Mouse (Mus musculus): ENCODE results near the gene Slc22a2.
"Not testable (repeated sequence)": the region's sequence is repeated elsewhere in the genome, so short reads cannot be mapped to it uniquely, and the experiment has no call there.

The Slc22a2 gene

GRCm38 (mm10) chr17:12630976-12631730 is 47.2 kb downstream of the Slc22a2 start:
- no peak for DNase-seq (ENCODE audit: low spot score in 2 of 2)

GRCm38 (mm10) chr17:12631771-12632600 is 48.1 kb downstream of the Slc22a2 start:
- DNase-seq (ENCODE audit: low spot score in 2 of 2), result no peak

- DNase-seq (ENCODE audit: low spot score in 2 of 2), result no peak
Observed at GRCm38 (mm10) chr17:12634814-12635213, 50.9 kb downstream of the Slc22a2 start.

GRCm38 (mm10) chr17:12639585-12639984 is 55.7 kb downstream of the Slc22a2 start:
- no peak for DNase-seq (ENCODE audit: low spot score in 2 of 2)

GRCm38 (mm10) chr17:12641087-12641486 is 57.2 kb downstream of the Slc22a2 start:
- no peak for DNase-seq (ENCODE audit: low spot score in 2 of 2)

GRCm38 (mm10) chr17:12645461-12645860 is 61.5 kb downstream of the Slc22a2 start:
- no peak for DNase-seq (ENCODE audit: low spot score in 2 of 2)

- no peak for DNase-seq (ENCODE audit: low spot score in 2 of 2)
Observed at GRCm38 (mm10) chr17:12652604-12653003, 68.7 kb downstream of the Slc22a2 start.

GRCm38 (mm10) chr17:12654061-12654460 is 70.1 kb downstream of the Slc22a2 start:
- no peak for DNase-seq (ENCODE audit: low spot score in 2 of 2)

- DNase-seq (ENCODE audit: low spot score in 2 of 2), result no peak
Observed at GRCm38 (mm10) chr17:12655826-12656225, 71.9 kb downstream of the Slc22a2 start.

- no peak for DNase-seq (ENCODE audit: low spot score in 2 of 2)
Observed at GRCm38 (mm10) chr17:12658784-12659183, 74.9 kb downstream of the Slc22a2 start.

- no peak for DNase-seq (ENCODE audit: low spot score in 2 of 2)
Observed at GRCm38 (mm10) chr17:12659233-12659632, 75.3 kb downstream of the Slc22a2 start.

GRCm38 (mm10) chr17:12660572-12661260 is 76.8 kb downstream of the Slc22a2 start:
- peak in 1 of 2 experiments; percentile 47 for DNase-seq (ENCODE audit: low spot score in 2 of 2)

- DNase-seq (ENCODE audit: low spot score in 2 of 2), result peak in 1 of 2 experiments; percentile 16
Observed at GRCm38 (mm10) chr17:12664156-12664555, 80.2 kb downstream of the Slc22a2 start.

GRCm38 (mm10) chr17:12668478-12669362 is 84.8 kb downstream of the Slc22a2 start:
- no peak for DNase-seq (ENCODE audit: low spot score in 2 of 2)

GRCm38 (mm10) chr17:12669363-12669679 is 85.4 kb downstream of the Slc22a2 start:
- no peak for DNase-seq (ENCODE audit: low spot score in 2 of 2)

- DNase-seq (ENCODE audit: low spot score in 2 of 2), result no peak
Observed at GRCm38 (mm10) chr17:12671029-12671605, 87.2 kb downstream of the Slc22a2 start.

GRCm38 (mm10) chr17:12672285-12672790 is 88.4 kb downstream of the Slc22a2 start:
- no peak for DNase-seq (ENCODE audit: low spot score in 2 of 2)

GRCm38 (mm10) chr17:12673871-12674270 is 89.9 kb downstream of the Slc22a2 start:
- DNase-seq (ENCODE audit: low spot score in 2 of 2), result no peak

GRCm38 (mm10) chr17:12674980-12675379 is 91.0 kb downstream of the Slc22a2 start:
- not testable (repeated sequence) for DNase-seq (ENCODE audit: low spot score in 2 of 2)

GRCm38 (mm10) chr17:12675646-12676045 is 91.7 kb downstream of the Slc22a2 start, which contains the start of gene Slc22a1:
TSS of gene Slc22a1 (minus strand) at chr17:12675829.
- no peak for DNase-seq (ENCODE audit: low spot score in 2 of 2)

GRCm38 (mm10) chr17:12677139-12677538 is 93.2 kb downstream of the Slc22a2 start:
- no peak for DNase-seq (ENCODE audit: low spot score in 2 of 2)
